Mouse (Mus musculus) mesoderm, embryonic 11.5 days (tissue): ENCODE measurements around the gene Bnipl.

Source experiments
- DNase-seq: peaks from one replicate; pipeline ENCODE4 v3.0.0-alpha.2; 2012; ENCODE audit warnings: low read depth, low spot score

The Bnipl gene

DNA sequence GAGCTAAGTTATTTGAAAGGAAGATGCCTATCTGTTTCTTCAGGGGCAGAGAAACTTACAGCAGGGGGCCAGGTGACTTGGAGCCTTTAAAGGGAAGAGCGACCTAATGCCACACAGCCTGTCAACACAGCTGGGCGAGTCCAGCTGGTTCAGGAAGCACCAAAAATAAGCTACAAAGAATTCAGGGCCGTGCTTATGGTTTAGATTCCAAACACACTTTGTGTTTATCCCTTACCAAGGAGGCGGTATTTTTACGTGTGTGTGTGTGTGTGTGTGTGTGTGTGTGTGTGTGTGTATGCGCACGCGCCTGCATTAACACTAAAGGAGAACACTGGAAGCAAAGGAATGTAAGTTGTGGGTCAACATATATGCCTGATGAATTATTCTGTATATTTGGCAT is 29.8 kb upstream of the Bnipl start:
- DNase-seq = peak; percentile 16

GRCm38 (mm10) chr3:95277149-95277551 is 26.2 kb upstream of the Bnipl start:
- no peak for DNase-seq

DNA sequence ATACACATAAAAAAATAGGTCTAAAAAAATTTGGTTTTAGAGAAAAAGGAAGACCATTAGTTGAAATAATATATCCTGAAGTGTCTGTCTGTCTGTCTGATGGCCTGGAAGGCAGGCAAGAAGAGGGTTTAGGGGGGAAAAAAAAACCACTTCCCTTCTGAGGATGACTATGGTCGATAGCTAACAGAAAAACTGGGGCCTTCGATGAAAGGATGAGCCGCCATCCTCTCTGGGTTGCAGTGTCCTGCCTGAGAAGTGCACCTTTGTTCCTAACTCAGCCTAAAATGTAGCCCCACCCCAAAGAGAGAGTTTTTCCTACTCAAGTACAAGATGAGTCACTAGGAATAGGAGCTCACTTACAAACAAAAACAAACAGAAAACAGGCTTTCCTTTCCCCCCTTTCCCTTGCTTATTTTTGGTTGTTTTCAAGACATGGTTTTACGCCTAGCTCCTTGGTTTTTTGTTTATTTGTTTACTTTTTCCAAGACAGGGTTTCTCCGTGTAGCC is 25.5 kb upstream of the Bnipl start:
- no peak for DNase-seq

GRCm38 (mm10) chr3:95275161-95275560 is 24.2 kb upstream of the Bnipl start:
- no peak for DNase-seq

GRCm38 (mm10) chr3:95274453-95274852 is 23.5 kb upstream of the Bnipl start:
- no peak for DNase-seq

GRCm38 (mm10) chr3:95273471-95273870 is 22.5 kb upstream of the Bnipl start:
- DNase-seq = no peak

DNA sequence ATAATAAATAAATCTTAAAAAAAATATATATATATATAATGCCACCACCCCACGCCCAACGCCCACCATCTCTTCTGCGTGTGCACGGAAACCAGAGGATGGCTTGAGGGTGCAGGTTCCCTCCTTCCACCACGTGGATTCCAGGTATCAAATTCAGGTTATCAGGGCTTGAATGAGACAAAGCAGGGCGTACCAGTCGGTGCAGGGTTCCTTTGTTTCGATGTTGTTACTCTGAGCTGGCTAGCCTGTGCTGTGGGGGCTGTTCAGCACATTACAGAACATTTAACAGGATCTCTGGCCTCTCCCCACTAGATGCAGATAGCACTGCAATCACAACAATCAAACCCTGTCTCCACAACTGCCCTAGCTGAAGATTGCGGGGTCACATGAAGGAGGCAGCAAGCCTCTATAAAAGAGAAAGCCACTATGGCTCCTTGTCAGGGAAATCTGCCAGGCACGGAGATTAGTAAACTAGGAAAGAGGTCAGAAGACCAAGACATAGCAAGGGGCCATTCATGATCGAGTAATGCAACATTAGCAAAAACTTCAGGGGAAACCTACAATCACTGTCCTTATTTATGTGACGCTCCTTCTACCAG is 19.9 kb upstream of the Bnipl start:
- no peak for DNase-seq

DNA sequence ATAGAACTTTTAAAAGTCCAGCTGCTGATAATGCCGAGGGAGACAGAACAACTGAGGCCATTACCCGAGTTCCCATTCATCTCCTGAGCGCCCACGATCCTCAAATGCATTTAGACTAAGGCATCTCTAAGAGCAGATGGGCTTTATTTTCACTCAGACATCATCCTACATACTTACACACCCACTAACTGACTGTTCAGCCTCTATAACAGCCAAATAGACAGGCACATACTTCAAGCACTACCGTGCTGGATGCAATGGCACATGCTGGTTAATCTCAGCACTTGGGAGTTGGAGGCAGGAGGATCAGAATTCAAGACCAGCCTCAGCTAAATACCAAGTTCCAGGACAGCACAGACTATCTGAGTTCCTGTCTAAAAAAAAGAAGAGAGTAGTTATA is 18.8 kb upstream of the Bnipl start:
- no peak for DNase-seq

DNA sequence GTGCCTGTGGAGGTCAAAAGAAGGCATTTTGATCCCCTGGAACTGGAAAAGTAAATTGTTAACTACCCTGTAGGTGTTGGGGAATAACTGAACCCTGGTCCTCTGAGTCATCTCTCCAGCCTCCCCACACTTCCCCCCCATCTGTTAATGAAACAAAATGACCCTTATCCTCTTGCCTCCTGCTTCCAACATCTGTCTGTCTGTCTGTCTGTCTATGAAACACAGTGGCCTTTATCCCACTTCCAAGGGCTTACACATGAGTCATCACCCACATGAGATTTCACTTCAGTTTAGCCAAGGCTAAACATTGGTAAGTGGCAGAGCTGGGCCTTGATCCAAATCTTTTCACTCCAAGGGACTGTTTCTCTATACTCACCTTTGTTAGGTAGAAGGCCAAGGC is 16.9 kb upstream of the Bnipl start:
- DNase-seq = no peak

GRCm38 (mm10) chr3:95266052-95266451 is 15.1 kb upstream of the Bnipl start:
- no peak for DNase-seq

DNA sequence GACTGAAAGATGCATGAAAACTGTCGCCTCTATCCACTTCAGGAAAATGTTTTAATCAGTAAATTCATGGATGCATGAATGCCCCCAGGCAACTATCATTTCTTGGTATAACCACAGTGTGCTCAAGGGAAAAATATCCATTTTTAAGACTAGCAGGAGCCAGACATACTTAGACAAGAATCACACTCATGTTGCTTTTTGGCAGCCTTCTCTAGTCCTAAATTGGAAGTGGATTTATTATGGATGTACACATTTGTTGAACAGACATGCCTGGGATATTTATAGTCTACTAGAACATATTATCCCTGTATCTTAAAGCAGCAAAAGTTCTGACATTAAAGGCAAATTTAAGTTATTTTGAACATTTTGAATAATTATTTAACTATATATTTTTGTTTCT is 13.7 kb upstream of the Bnipl start:
- no peak for DNase-seq

GRCm38 (mm10) chr3:95263089-95263739 is 12.2 kb upstream of the Bnipl start:
- DNase-seq = peak; percentile 68

GRCm38 (mm10) chr3:95261975-95262374 is 11.0 kb upstream of the Bnipl start:
- no peak for DNase-seq

GRCm38 (mm10) chr3:95256931-95257330 is 5.9 kb upstream of the Bnipl start:
- no peak for DNase-seq

GRCm38 (mm10) chr3:95250361-95250760 is 632 bp downstream of the Bnipl start:
- DNase-seq = no peak

DNA sequence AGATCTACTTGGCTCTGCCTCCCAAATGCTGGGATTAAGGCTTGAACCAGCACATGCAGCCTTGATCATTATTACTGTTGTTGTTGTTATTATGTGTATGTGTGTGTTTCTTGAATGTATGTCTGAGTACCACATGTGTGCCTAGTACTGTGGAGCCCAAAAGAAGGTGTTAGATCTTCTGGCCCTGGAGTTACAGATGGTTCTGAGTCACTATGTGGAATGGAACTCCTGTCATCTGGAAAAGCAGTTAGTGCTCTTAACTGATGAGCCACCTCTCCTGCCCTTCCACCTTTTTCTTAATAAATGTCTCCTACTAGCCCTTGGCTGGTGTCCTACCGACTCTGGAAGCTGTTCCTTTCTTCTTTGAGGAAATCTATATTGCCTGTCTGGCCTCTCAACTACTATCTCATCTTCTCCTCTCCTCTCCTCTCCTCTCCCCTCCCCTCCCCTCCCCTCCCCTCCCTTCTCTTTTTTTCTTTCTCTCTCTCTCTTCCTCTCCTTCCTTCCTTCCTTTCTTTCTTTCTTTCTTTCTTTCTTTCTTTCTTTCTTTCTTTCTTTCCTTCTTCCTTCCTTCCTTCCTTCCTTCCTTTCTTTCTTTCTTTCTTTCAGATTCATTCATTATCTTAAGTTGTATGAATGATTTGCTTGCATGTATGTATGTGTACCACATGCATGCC is 3.2 kb downstream of the Bnipl start:
- DNase-seq = no peak

DNA sequence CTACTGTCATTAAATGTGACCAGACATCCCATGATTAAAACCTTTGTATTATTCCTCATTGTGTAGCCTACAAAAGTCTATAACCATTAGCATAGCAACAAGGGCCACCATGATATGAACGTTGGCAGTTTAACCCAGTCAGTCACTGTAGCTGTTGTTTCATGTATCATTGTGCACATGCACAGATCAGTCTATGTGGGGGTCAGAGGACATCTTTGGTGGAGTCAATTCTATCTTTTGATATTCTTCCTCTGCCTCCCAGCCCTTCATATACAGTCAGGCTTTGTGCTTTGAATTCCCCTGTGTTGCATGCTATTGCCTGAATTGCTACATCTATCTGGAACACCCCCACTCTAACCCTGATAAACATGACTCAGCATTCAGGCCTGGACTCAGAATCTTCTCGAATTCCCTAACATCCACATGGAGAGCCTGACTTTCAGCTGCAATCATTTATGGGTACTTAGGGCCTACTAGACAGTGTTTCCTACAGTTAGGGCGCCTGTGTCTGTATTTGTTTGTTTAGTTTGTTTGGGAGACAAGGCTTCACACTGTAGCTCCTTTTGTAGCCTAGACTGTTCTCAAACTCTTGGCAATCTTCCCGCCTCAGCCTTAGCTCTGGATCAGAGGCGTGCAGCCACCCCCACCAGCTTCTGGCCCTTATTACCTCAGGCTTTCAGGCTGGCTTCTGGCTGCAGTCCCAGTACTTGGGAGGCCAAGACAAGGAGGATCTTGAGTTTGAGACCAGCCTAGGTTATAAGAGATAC is 4.3 kb downstream of the Bnipl start:
- DNase-seq = no peak

GRCm38 (mm10) chr3:95243086-95243485 is 7.9 kb downstream of the Bnipl start:
- no peak for DNase-seq

DNA sequence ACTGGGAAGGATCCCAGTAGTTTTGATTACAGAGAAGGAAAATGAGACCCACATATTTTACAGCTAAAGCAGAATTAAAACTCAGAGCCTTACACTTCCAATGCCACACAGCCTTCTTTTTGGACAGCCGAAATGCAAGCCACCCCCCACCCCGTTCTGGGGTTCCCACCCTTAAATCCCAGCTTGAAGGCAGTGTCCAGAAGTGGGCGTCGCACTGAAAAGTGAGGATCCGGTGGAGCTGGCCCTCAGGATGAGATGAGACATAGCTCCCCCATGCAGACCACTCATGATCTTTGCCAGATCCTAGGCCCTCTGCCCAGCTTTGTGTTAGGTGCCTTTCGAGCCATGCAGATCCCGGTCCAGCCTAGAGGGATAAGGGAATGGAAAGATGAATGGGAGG is 9.5 kb downstream of the Bnipl start, which contains the start of gene Gm128:
Gene Gm128, minus strand, starts transcription at position 101 of the 400 bp plus-strand sequence.
- DNase-seq = no peak

- DNase-seq = no peak
Observed at GRCm38 (mm10) chr3:95240900-95241299, 10.1 kb downstream of the Bnipl start.

- no peak for DNase-seq
Observed at GRCm38 (mm10) chr3:95239971-95240370, 11.0 kb downstream of the Bnipl start.

- DNase-seq = no peak
Observed at GRCm38 (mm10) chr3:95239022-95239421, 12.0 kb downstream of the Bnipl start.
